Mouse (Mus musculus) heart, adult 9 months (tissue): ENCODE measurements around the gene Kcnk10.

ENCODE experiments used
- DNase-seq, 2 experiments: peaks; one replicate each; pipeline ENCODE4 v3.0.0; 2022; ENCODE audit warnings: low spot score in 2 of 2

Kcnk10 gene

GRCm38 (mm10) chr12:98571896-98572680 lies 6.0 kb downstream of the Kcnk10 start:
- no peak for DNase-seq

GRCm38 (mm10) chr12:98569380-98569779 lies 8.7 kb downstream of the Kcnk10 start:
- DNase-seq, result no peak

- DNase-seq, result no peak
These were observed 10.2 kb downstream of the Kcnk10 start for GRCm38 (mm10) chr12:98567877-98568276.

- DNase-seq, result no peak
These were observed 13.7 kb downstream of the Kcnk10 start for GRCm38 (mm10) chr12:98564383-98564782.

GRCm38 (mm10) chr12:98563261-98563660 lies 14.8 kb downstream of the Kcnk10 start:
- no peak for DNase-seq

GRCm38 (mm10) chr12:98562341-98562977 lies 15.7 kb downstream of the Kcnk10 start:
- no peak for DNase-seq

GRCm38 (mm10) chr12:98560038-98560437 lies 18.1 kb downstream of the Kcnk10 start:
- DNase-seq, result no peak

GRCm38 (mm10) chr12:98557013-98557677 lies 21.0 kb downstream of the Kcnk10 start:
- DNase-seq, result no peak

- no peak for DNase-seq
These were observed 28.1 kb downstream of the Kcnk10 start for GRCm38 (mm10) chr12:98549981-98550380.

- no peak for DNase-seq
These were observed 30.0 kb downstream of the Kcnk10 start for GRCm38 (mm10) chr12:98548141-98548540.

- no peak for DNase-seq
These were observed 32.2 kb downstream of the Kcnk10 start for GRCm38 (mm10) chr12:98545875-98546274.

- no peak for DNase-seq
These were observed 32.9 kb downstream of the Kcnk10 start for GRCm38 (mm10) chr12:98545251-98545560.

GRCm38 (mm10) chr12:98544545-98545250 lies 33.4 kb downstream of the Kcnk10 start:
- no peak for DNase-seq

- no peak for DNase-seq
These were observed 41.4 kb downstream of the Kcnk10 start for GRCm38 (mm10) chr12:98536760-98537159.

- DNase-seq, result no peak
These were observed 42.1 kb downstream of the Kcnk10 start for GRCm38 (mm10) chr12:98536036-98536435.

GRCm38 (mm10) chr12:98535494-98535901 lies 42.6 kb downstream of the Kcnk10 start:
- no peak for DNase-seq

GRCm38 (mm10) chr12:98528635-98529034 lies 49.5 kb downstream of the Kcnk10 start:
- no peak for DNase-seq

GRCm38 (mm10) chr12:98525361-98525760 lies 52.7 kb downstream of the Kcnk10 start:
- DNase-seq, result no peak

- DNase-seq, result no peak
These were observed 53.5 kb downstream of the Kcnk10 start for GRCm38 (mm10) chr12:98524331-98525311.

- no peak for DNase-seq
These were observed 56.8 kb downstream of the Kcnk10 start for GRCm38 (mm10) chr12:98521311-98521710.

GRCm38 (mm10) chr12:98520568-98520931 lies 57.6 kb downstream of the Kcnk10 start:
- DNase-seq, result no peak
